Mouse (Mus musculus) kidney, adult 2 months (tissue): ENCODE results near the gene Grik4.

ENCODE experiments used
- CTCF ChIP-seq: fragments of 200-500 bp; conservative IDR thresholded peaks from 2 replicates; pipeline ENCODE4 v1.5.1; 2011; ENCODE audit warnings: low read depth, mild to moderate bottlenecking, control low read depth, low read length, moderate library complexity, mixed read lengths; ENCODE audit not compliant: insufficient read depth, insufficient read length
- POLR2A ChIP-seq: fragments of 200-500 bp; IDR thresholded peaks from one replicate; pipeline ENCODE4 v1.6.1; 2011; ENCODE audit warnings: low read depth, low read length, control low read depth

DNA sequence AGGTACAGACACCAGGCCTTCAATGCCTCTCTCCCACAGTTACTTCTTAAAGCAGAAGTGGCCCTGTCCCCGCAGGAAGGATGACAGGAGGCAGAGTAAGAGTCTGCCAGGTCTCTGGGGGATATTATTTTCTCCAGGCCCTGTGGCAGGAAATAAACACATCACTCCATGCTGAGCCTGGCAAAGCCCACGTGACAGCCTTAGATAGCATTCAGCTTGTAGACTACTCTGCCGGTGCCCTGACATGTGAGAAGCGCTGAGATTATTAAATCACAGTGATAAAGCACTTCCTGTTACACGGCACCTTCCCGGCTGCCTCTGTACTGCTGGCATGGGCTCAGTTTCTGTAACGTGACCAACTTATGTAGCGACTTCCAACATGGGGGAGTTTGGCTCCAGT lies 148.4 kb downstream of the Grik4 start:
- TF ChIP-seq CTCF (no peak), POLR2A (no peak)
